Mouse (Mus musculus) monocyte, adult 59 days (primary cell): ENCODE measurements around the gene Ahsg. TPM values are rescaled to one million over a fixed set of nuclear protein-coding genes. Genes with fewer than 3 reads are reported as not detected.

ENCODE experiments used
- total RNA-seq, 2 experiments: library from RNA; stranded (reverse); gene quantifications; one replicate each; pipeline ENCODE4 v1.2.4; 2023

The Ahsg gene
- not detected for total RNA-seq

GRCm38 (mm10) chr16:22890683-22891510 lies at the start of gene Ahsg:
TSS of gene Ahsg (plus strand) at chr16:22891277.

GRCm38 (mm10) chr16:22857431-22858113 lies 33.5 kb upstream of the Ahsg start, which contains the start of the genes Tbccd1 and Dnajb11:
TSS of gene Tbccd1 (minus strand) at chr16:22857669.
TSS of gene Dnajb11 (plus strand) at chr16:22857845.

GRCm38 (mm10) chr16:22918034-22918433 lies 27.0 kb downstream of the Ahsg start, which contains the start of gene Fetub:
TSS of gene Fetub (plus strand) at chr16:22918334.

Other genes with a start within 250 kb of the Ahsg start
- gene Dgkg, start 234.1 kb upstream of the Ahsg start, total RNA-seq: 10 to 100 TPM; 46.5 to 48.3 TPM
- not detected for gene Crygs, start 79.7 kb upstream of the Ahsg start, total RNA-seq
- gene Tbccd1, start 33.6 kb upstream of the Ahsg start, total RNA-seq: 10 to 100 TPM; 11.2 to 11.3 TPM
- 10 to 100 TPM; 73.7 to 79.2 TPM for gene Dnajb11, start 33.4 kb upstream of the Ahsg start, total RNA-seq
- gene Fetub, start 27.1 kb downstream of the Ahsg start, total RNA-seq: not detected
- not detected for gene Hrg, start 59.8 kb downstream of the Ahsg start, total RNA-seq
- not detected for gene Kng2, start 138.2 kb downstream of the Ahsg start, total RNA-seq
- gene Kng1, start 166.6 kb downstream of the Ahsg start, total RNA-seq: not detected
- gene Eif4a2, start 216.2 kb downstream of the Ahsg start, total RNA-seq: 100 to 1,000 TPM; 690 to 724 TPM
- gene Rfc4, start 236.5 kb downstream of the Ahsg start, total RNA-seq: 1 to 10 TPM; 4.4 to 4.8 TPM